Mouse (Mus musculus): ENCODE measurements around the gene Far1. TPM values are rescaled to one million over a fixed set of nuclear protein-coding genes. Genes with fewer than 3 reads are reported as not detected.

The Far1 gene
- 20.6 and 21.4 TPM in 2 replicates for polyA plus RNA-seq (2021; fragmentation: Nextera tagmentation)
- long read RNA-seq, experiment 1, full-length matches to known transcripts, result 126 of 193 reads
- long read RNA-seq, experiment 1, partial matches to known transcripts, result 38 of 193 reads
- long read RNA-seq, experiment 1, other reads (novel, unspliced or antisense), result 29 of 193 reads
- long read RNA-seq, experiment 2, full-length matches to known transcripts, result 13 of 49 reads
- long read RNA-seq, experiment 2, partial matches to known transcripts, result 17 of 49 reads
- long read RNA-seq, experiment 2, other reads (novel, unspliced or antisense), result 19 of 49 reads

DNA sequence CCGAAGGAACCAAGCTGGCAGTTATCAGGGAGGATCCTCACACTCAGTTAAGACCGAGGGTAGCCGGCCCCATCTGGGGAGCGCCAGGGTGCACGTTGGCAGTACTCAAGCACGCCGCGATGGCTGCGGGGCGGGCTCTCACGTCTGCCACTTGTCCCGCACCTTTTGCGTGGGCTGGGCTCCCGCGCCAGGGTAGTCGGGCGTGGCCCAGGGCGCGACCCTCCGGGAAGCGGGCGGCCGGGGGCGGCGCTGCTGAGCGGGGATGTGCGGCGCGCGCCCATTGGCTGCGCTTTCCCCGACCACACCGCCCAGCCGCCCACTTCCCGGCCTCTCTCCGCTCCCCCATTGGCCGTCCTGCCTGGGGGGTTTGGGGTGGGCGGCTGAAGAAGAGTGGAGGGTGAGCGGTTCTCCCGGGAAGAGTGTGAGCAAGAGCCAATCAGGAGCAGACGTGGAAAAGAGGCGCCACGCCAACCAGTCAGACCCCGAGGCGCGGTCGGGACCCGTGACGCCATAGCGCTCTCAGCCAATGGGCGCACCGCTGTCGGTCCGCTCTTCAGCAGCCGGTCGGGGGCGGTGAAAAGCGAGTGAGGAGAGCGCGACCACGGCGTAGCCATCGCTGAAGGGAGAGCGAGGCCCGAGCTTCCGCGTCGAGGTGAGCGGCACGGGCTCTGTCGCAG, at the start of gene Far1:
Gene Far1 (plus strand): TSS at position 549 of the 677 bp plus-strand sequence.

Other genes starting within 250 kb of the Far1 start
- gene Btbd10, start 144.4 kb upstream of the Far1 start, polyA plus RNA-seq (2021; fragmentation: Nextera tagmentation), result 56.9 and 71.0 TPM in 2 replicates
- not detected in 2 replicates for gene Pth, start 125.3 kb upstream of the Far1 start, polyA plus RNA-seq (2021; fragmentation: Nextera tagmentation)